Mouse (Mus musculus) stomach, embryonic 15.5 days (tissue): ENCODE results near the gene Mcts2. TPM values are rescaled to one million over a fixed set of nuclear protein-coding genes. Genes with fewer than 3 reads are reported as not detected.

Experiments
- ATAC-seq: fragments of 200-750 bp; cut with Nextera tagmentation; 2 replicates; pipeline ENCODE4 v1.8.0; 2017; ENCODE audit warnings: low read depth, moderate number of reproducible peaks, moderate TSS enrichment; ENCODE audit not compliant: insufficient read depth, low FRiP score
- H3K27ac ChIP-seq: fragments of 300-500 bp; sonication (generic); 2 replicates; pipeline ENCODE4 v1.5.1; 2015; ENCODE audit warnings: mild to moderate bottlenecking, inconsistent platforms
- H3K27me3 ChIP-seq: fragments of 300-500 bp; sonication (generic); replicated peaks from 2 replicates; pipeline ENCODE4 v1.6.1; 2015; ENCODE audit warnings: inconsistent platforms
- H3K36me3 ChIP-seq: fragments of 300-500 bp; sonication (generic); 2 replicates; pipeline ENCODE4 v1.6.1; 2015; ENCODE audit warnings: inconsistent platforms
- H3K4me1 ChIP-seq: fragments of 300-500 bp; sonication (generic); 2 replicates; pipeline ENCODE4 v1.6.1; 2015; ENCODE audit warnings: inconsistent platforms
- H3K4me2 ChIP-seq: fragments of 300-500 bp; sonication (generic); 2 replicates; pipeline ENCODE4 v1.6.1; 2015; ENCODE audit warnings: mild to moderate bottlenecking, inconsistent platforms
- H3K4me3 ChIP-seq: fragments of 300-500 bp; sonication (generic); replicated peaks from 2 replicates; pipeline ENCODE4 v1.5.1; 2015; ENCODE audit warnings: inconsistent platforms
- H3K9ac ChIP-seq: fragments of 300-500 bp; sonication (generic); 2 replicates; pipeline ENCODE4 v1.6.1; 2015; ENCODE audit warnings: inconsistent platforms
- H3K9me3 ChIP-seq: fragments of 300-500 bp; sonication (generic); 2 replicates; pipeline ENCODE4 v1.6.1; 2016; ENCODE audit warnings: inconsistent platforms
- WGBS: fragments of 180-500 bp; shearing (Covaris S2); methylation state at CpG from one replicate; pipeline ENCODE4 v1.1.7; 2015; 5-methylcytosine and 5-hydroxymethylcytosine counted together
- polyA plus RNA-seq: library from polyadenylated mRNA; unstranded; fragments of >200 nt; fragmentation: Nextera tagmentation; extraction: Ambion mirVana; gene quantifications from 2 replicates; pipeline ENCODE4 v1.2.1, GENCODE M21; 2015

Mcts2 gene
- polyA plus RNA-seq, 1 experiment from 2014 or later: 26.7 TPM

GRCm38 (mm10) chr2:152709066-152709465, 22.2 kb downstream of the Mcts2 start:
- Histone ChIP-seq H3K27me3 (no peaks in the 10 kb centered on the region), H3K27ac (no peak overlapping the region), H3K4me2 (no peak overlapping the region), H3K4me1 (peaks cover 30% of the 10 kb centered on the region), H3K9me3 (no peaks in the 10 kb centered on the region), H3K36me3 (peaks cover 6% of the 10 kb centered on the region; the same call in 1 of the 2 replicates), H3K4me3 (no peak overlapping the region), H3K9ac (no peak overlapping the region)
- no peak for ATAC-seq
- WGBS: 87% methylated on average over 5 of the region's 5 CpGs

- 56% methylated on average over 6 of the region's 6 CpGs for WGBS
- H3K4me2 ChIP-seq: no peak overlapping the region
- no peak overlapping the region for H3K4me3 ChIP-seq
- H3K9ac ChIP-seq: no peak overlapping the region
- H3K9me3 ChIP-seq: no peaks in the 10 kb centered on the region
- H3K27me3 ChIP-seq: no peaks in the 10 kb centered on the region
- peak; percentile 40 for ATAC-seq
- H3K27ac ChIP-seq: peak overlapping the region; percentile 48; the same call in 1 of the 2 replicates
- 0 out of 2 replicates have a peak, but pooled peaks cover 4% of the 10 kb centered on the region for H3K4me1 ChIP-seq
- H3K36me3 ChIP-seq: no peaks in the 10 kb centered on the region
Observed at GRCm38 (mm10) chr2:152716241-152716772, 29.5 kb downstream of the Mcts2 start.

GRCm38 (mm10) chr2:152717652-152718051, 30.8 kb downstream of the Mcts2 start:
- no peaks in the 10 kb centered on the region for H3K36me3 ChIP-seq
- no peak overlapping the region for H3K27ac ChIP-seq
- H3K27me3 ChIP-seq: no peaks in the 10 kb centered on the region
- no peak overlapping the region for H3K9ac ChIP-seq
- WGBS: 61% methylated on average over 11 of the region's 11 CpGs
- no peak overlapping the region for H3K4me3 ChIP-seq
- ATAC-seq: no peak
- no peaks in the 10 kb centered on the region for H3K9me3 ChIP-seq
- 0 out of 2 replicates have a peak, but pooled peaks cover 4% of the 10 kb centered on the region for H3K4me1 ChIP-seq
- H3K4me2 ChIP-seq: no peak overlapping the region

GRCm38 (mm10) chr2:152718076-152718475, 31.2 kb downstream of the Mcts2 start:
- no peaks in the 10 kb centered on the region for H3K27me3 ChIP-seq
- H3K4me2 ChIP-seq: no peak overlapping the region
- peak; percentile 47; the same call in 1 of the 2 replicates for ATAC-seq
- H3K27ac ChIP-seq: no peak overlapping the region
- 35% methylated on average over 6 of the region's 6 CpGs for WGBS
- no peak overlapping the region for H3K4me3 ChIP-seq
- H3K9me3 ChIP-seq: no peaks in the 10 kb centered on the region
- H3K36me3 ChIP-seq: no peaks in the 10 kb centered on the region
- H3K9ac ChIP-seq: no peak overlapping the region
- 0 out of 2 replicates have a peak, but pooled peaks cover 4% of the 10 kb centered on the region for H3K4me1 ChIP-seq

- Histone ChIP-seq H3K36me3 (no peaks in the 10 kb centered on the region), H3K27me3 (no peaks in the 10 kb centered on the region), H3K27ac (peak overlapping the region; percentile 2; the same call in 1 of the 2 replicates), H3K4me1 (peaks cover 25% of the 10 kb centered on the region), H3K9me3 (no peaks in the 10 kb centered on the region), H3K4me2 (peak overlapping the region; percentile 74), H3K9ac (0 out of 2 replicates have a peak overlapping the region, but pooled peaks have one; percentile 8), H3K4me3 (peak overlapping the region; percentile 35)
- ATAC-seq: no peak
- WGBS: 5% methylated on average over 37 of the region's 37 CpGs
Observed at GRCm38 (mm10) chr2:152723651-152724331, 37.0 kb downstream of the Mcts2 start.

GRCm38 (mm10) chr2:152724332-152724723, 37.5 kb downstream of the Mcts2 start:
- Histone ChIP-seq H3K4me3 (peak overlapping the region; percentile 35; the same call in 1 of the 2 replicates), H3K9ac (0 out of 2 replicates have a peak overlapping the region, but pooled peaks have one; percentile 8), H3K4me2 (peak overlapping the region; percentile 74), H3K9me3 (no peaks in the 10 kb centered on the region), H3K36me3 (no peaks in the 10 kb centered on the region), H3K27ac (peak overlapping the region; percentile 2; the same call in 1 of the 2 replicates), H3K4me1 (peaks cover 29% of the 10 kb centered on the region), H3K27me3 (no peaks in the 10 kb centered on the region)
- 74% methylated on average over 3 of the region's 3 CpGs for WGBS
- no peak for ATAC-seq

GRCm38 (mm10) chr2:152725178-152725750, 38.4 kb downstream of the Mcts2 start:
- Histone ChIP-seq H3K27ac (peak overlapping the region; percentile 52; the same call in 1 of the 2 replicates), H3K9me3 (no peaks in the 10 kb centered on the region), H3K36me3 (no peaks in the 10 kb centered on the region), H3K4me2 (peak overlapping the region; percentile 11; the same call in 1 of the 2 replicates), H3K4me3 (no peak overlapping the region), H3K27me3 (no peaks in the 10 kb centered on the region), H3K9ac (no peak overlapping the region), H3K4me1 (peaks cover 39% of the 10 kb centered on the region)
- WGBS: 51% methylated on average over 15 of the region's 15 CpGs
- no peak for ATAC-seq

- Histone ChIP-seq H3K4me3 (no peak overlapping the region), H3K4me2 (no peak overlapping the region), H3K36me3 (no peaks in the 10 kb centered on the region), H3K4me1 (peaks cover 43% of the 10 kb centered on the region), H3K9me3 (no peaks in the 10 kb centered on the region), H3K9ac (0 out of 2 replicates have a peak overlapping the region, but pooled peaks have one; percentile 4), H3K27me3 (no peaks in the 10 kb centered on the region), H3K27ac (peak overlapping the region; percentile 90)
- ATAC-seq: no peak
- WGBS: 88% methylated on average over 6 of the region's 6 CpGs
Observed at GRCm38 (mm10) chr2:152726213-152726612, 39.4 kb downstream of the Mcts2 start.

- ATAC-seq: peak; percentile 8; the same call in 1 of the 2 replicates
- Histone ChIP-seq H3K4me3 (no peak overlapping the region), H3K9ac (no peak overlapping the region), H3K4me1 (peaks cover 43% of the 10 kb centered on the region), H3K36me3 (no peaks in the 10 kb centered on the region), H3K4me2 (no peak overlapping the region), H3K9me3 (no peaks in the 10 kb centered on the region), H3K27me3 (no peaks in the 10 kb centered on the region), H3K27ac (peak overlapping the region; percentile 90)
- 33% methylated on average over 6 of the region's 6 CpGs for WGBS
Observed at GRCm38 (mm10) chr2:152726751-152727335, 40.0 kb downstream of the Mcts2 start.

GRCm38 (mm10) chr2:152727795-152728510, 41.1 kb downstream of the Mcts2 start:
- no peak overlapping the region for H3K9ac ChIP-seq
- 74% methylated on average over 14 of the region's 14 CpGs for WGBS
- no peaks in the 10 kb centered on the region for H3K36me3 ChIP-seq
- H3K4me3 ChIP-seq: no peak overlapping the region
- ATAC-seq: peak; percentile 7; the same call in 1 of the 2 replicates
- peak overlapping the region; percentile 90 for H3K27ac ChIP-seq
- no peaks in the 10 kb centered on the region for H3K9me3 ChIP-seq
- peaks cover 45% of the 10 kb centered on the region for H3K4me1 ChIP-seq
- H3K27me3 ChIP-seq: no peaks in the 10 kb centered on the region
- no peak overlapping the region for H3K4me2 ChIP-seq

GRCm38 (mm10) chr2:152728594-152728993, 41.8 kb downstream of the Mcts2 start:
- H3K4me1 ChIP-seq: peaks cover 46% of the 10 kb centered on the region
- no peak for ATAC-seq
- no peak overlapping the region for H3K9ac ChIP-seq
- WGBS: 60% methylated on average over 7 of the region's 7 CpGs
- H3K36me3 ChIP-seq: no peaks in the 10 kb centered on the region
- H3K27ac ChIP-seq: peak overlapping the region; percentile 90
- H3K9me3 ChIP-seq: no peaks in the 10 kb centered on the region
- no peak overlapping the region for H3K4me3 ChIP-seq
- no peak overlapping the region for H3K4me2 ChIP-seq
- H3K27me3 ChIP-seq: no peaks in the 10 kb centered on the region
